Mouse (Mus musculus) brain, adult 2 months (tissue): ENCODE measurements around the gene Cuta.
"Not testable (repeated sequence)": the region's sequence is repeated elsewhere in the genome, so short reads cannot be mapped to it uniquely, and the experiment has no call there.

Experiments used
- DNase-seq: peaks from one replicate; pipeline ENCODE4 v3.0.0; 2011; ENCODE audit warnings: low read depth, low spot score

Cuta gene

DNA sequence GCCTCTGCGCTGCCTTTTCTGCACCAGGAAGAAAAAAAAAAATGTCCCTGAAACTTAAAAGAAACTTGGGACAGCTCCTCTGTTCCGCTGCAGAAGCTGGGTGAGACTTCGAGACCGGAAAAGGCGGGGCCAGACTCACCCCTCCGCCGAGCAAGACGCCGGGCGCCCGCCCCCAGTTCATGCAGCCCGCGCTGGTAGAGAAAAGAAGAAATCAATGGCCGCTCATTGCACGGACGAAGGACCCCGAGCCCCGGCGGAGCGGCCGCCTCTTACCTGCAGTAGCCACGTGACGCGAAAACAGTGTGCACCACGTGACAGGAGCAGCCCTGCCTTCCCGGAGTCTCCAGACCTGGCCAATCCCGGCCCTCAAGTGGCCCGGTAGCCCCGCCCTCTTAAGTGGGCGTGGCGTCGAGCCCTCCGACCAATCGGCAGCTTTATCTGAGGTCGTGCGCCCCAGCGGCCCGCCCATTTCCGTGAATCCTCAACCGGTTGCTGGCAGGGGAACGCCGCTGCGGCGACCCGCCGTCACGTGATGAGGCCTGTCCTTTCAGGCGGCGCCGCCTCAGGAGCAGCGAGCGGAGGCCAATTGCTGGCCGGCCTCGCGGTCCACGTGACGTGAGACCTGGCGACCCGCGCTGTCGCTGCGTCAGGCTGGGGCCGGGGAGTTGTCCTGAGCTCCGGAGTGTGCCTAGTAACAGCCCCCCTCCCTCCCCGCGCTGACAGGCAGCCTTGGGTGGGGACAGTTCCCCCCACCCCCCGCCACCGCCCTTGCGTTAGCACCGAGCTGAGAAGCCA, at the start of gene Cuta:
Gene Cuta, minus strand, starts transcription at position 392 of the 795 bp plus-strand sequence.
- DNase-seq, result peak; percentile 100

DNA sequence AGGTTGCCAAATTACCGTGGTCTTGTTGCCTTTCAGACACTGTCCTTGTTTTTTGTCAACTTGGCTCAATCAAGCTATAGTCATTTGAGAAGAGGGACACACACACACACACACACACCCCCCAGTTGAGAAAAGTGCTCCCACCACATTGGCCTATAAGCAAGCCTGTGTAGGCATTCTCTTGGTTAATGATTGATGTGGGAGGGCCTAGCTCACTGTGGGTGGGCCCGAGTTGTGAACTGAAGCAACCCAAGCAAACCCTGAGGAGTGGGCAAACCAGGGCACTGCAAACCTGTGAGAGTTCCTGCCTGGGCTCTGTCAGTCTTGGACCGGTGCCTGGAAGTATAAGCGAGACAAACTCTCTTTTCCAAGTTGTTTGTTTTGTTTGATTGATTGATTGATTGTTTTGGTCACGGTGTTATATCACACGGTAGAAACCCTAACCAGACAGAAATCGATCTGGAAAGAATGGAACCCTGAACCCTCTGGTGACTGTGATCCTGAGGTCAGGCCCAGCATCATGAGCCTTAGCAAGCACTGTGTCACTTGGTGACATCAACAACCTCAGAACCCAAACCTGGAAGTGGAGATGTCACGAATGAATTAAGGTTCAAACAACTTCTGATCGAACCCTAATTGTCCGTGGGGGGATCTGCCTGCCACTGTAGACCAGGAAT, 46.3 kb upstream of the Cuta start:
- no peak for DNase-seq

- DNase-seq, result no peak
Observed at GRCm38 (mm10) chr17:26983382-26983781, 44.0 kb upstream of the Cuta start.

DNA sequence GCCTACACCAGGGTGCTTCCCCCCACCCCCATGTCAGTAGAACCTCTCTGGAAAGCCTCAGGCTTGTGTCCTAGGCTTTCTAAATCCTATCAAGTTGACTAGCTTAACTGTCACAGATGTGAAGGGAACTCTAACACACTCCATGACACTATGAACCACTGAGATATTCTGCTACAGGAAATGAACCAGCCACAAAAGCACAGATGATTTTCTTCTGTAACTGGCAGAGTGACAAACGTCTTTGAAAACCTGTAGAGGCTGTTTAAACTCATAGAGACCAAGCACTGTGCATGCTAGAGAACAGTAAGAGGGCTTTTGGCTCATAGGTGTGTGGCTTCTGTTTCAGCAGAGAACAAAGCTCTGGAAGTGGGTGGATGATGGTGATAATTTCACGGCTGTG, 41.7 kb upstream of the Cuta start:
- DNase-seq, result no peak

DNA sequence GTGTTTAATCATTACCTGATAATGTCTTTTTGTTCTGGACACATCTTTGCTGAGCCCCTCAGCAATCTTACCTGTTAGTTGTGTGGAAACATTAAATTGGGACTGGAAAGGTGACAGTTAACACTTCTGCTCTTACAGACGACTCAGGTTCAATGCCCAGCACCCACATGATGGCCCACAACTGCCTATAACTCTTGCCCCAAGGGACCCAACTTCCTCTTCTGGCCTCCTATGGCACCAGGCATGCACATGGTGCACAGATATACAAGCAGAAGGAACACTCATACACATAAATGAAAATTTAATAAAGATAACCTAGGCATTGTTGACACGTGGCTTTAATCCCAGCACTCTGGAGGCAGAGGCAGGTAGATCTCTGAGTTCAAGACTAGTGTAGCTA, 40.1 kb upstream of the Cuta start:
- DNase-seq, result no peak

- not testable (repeated sequence) for DNase-seq
Observed at GRCm38 (mm10) chr17:26977354-26977753, 38.0 kb upstream of the Cuta start.

DNA sequence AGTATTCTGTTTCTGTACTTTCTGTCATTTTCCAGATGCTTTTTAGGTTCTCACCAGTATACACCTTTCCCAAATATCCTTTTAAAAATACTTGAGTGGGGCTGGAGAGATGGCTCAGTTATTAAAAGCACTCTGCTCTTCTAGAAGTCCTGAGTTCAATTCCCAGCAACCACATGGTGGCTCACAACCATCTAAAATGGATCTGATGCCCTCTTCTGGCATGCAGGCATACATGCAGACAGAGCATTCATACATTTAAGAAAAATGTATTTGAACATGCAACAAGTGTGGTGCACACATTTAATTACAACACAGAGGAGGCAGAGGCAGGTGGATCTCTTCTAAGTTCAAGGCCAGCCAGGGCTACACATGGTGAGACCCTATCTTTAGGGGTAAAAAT, 36.0 kb upstream of the Cuta start:
- no peak for DNase-seq

DNA sequence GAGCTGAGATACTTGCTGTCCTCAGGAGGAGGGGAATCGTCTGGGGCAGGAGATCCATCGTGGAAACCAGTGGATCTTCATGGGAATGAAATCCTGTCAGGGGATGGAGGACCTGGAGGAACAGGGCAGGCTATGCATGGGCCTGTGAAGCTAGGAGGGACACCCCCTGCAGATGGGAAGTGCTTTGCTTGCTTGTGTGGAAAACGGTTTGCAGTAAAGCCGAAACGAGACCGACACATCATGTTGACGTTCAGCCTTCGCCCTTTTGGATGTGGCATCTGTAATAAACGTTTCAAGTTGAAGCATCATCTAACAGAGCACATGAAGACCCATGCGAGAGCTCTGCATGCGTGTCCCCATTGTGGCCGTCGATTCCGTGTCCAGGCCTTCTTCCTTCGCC, 35.2 kb upstream of the Cuta start:
- no peak for DNase-seq

- peak; percentile 98 for DNase-seq
Observed at GRCm38 (mm10) chr17:26972703-26973574, 33.6 kb upstream of the Cuta start, which contains the start of gene Zbtb9. Zbtb9 (plus strand) TSS chr17:26973167.

GRCm38 (mm10) chr17:26972107-26972506, 32.7 kb upstream of the Cuta start:
- DNase-seq, result no peak

- no peak for DNase-seq
Observed at GRCm38 (mm10) chr17:26971247-26971905, 32.0 kb upstream of the Cuta start.

- DNase-seq, result no peak
Observed at GRCm38 (mm10) chr17:26970221-26970620, 30.9 kb upstream of the Cuta start.

GRCm38 (mm10) chr17:26969257-26969656, 29.9 kb upstream of the Cuta start:
- DNase-seq, result no peak

DNA sequence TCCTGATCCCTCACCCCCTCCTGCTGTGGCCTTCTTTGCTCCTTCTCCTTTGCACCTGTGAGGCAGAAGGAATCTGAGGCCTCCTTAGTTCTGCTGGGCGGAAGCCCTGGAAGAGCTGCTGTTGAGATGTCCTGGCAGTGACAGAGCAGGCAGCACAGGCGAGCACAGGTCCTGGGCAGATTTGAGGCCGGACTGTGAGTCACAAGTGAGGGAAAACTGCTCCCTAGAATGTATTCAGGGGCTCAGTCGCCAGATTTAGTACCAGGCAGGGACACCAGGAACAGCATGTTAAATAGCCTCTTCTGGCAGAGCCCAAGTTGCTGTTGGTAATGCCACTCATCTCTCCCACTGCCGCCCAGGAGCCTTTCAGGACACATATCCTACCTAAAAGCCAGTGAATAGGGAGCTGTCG, 28.8 kb upstream of the Cuta start:
- peak; percentile 75 for DNase-seq

- DNase-seq, result no peak
Observed at GRCm38 (mm10) chr17:26967477-26967876, 28.1 kb upstream of the Cuta start.

- peak; percentile 78 for DNase-seq
Observed at GRCm38 (mm10) chr17:26966993-26967392, 27.6 kb upstream of the Cuta start.

DNA sequence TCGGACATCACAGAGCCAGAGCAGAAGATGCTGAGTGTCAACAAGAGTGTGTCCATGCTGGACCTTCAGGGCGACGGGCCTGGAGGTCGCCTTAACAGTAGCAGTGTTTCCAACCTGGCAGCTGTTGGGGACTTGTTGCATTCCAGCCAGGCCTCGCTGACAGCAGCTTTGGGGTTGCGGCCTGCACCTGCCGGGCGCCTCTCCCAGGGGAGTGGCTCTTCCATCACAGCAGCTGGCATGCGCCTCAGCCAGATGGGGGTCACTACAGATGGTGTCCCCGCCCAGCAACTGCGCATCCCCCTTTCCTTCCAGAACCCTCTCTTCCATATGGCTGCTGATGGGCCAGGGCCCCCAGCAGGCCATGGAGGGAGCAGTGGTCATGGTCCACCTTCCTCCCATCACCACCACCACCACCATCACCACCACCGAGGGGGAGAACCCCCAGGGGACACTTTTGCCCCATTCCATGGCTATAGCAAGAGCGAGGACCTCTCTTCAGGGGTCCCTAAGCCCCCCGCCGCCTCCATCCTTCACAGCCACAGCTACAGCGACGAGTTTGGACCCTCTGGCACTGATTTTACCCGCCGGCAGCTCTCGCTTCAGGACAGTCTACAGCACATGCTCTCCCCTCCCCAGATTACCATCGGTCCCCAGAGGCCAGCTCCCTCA, 22.3 kb upstream of the Cuta start:
- DNase-seq, result no peak

DNA sequence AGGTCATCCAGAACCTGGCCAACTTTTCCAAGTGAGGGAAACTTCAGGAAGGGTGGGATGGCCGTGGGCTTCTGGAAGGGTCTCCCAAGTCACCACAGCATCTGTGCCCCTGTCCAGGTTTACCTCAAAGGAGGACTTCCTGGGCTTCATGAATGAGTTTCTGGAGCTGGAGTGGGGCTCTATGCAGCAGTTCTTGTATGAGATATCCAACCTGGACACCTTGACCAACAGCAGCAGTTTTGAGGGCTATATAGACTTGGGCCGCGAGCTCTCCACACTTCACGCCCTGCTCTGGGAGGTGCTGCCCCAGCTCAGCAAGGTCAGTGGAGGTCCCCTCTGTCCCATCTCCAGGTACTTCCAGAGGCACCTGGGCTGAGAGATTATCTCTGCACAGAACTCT, 20.4 kb upstream of the Cuta start:
- no peak for DNase-seq

- peak; percentile 81 for DNase-seq
Observed at GRCm38 (mm10) chr17:26958880-26959279, 19.5 kb upstream of the Cuta start.

DNA sequence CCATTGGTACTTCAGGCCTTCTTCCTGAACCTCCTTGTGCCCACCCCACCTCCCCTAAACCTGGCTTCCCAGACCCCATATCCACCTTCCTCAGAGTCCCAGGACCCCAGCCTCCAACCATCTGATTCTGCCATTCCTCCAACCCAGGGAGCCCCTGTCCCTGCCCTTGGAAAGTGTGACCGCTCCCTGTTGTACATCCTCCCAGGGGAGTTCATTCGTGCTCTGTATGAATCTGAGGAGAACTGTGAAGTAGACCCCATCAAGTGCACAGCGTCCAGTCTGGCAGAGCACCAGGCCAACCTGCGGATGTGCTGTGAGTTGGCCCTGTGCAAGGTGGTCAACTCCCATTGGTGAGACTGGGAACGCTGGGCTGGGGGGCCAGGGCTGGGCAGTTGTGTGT, 18.5 kb upstream of the Cuta start:
- no peak for DNase-seq

DNA sequence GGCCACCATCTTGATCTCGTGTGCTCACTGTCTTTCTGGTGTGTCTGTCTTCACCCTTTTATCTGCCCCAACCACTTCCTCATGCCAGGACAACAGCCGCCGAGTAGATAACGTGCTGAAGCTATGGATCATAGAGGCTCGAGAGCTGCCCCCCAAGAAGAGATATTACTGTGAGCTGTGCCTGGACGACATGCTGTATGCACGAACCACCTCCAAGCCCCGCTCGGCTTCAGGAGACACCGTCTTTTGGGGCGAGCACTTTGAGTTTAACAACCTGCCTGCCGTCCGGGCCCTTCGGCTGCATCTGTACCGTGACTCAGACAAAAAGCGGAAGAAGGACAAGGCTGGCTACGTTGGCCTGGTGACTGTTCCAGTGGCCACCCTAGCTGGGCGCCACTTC, 17.5 kb upstream of the Cuta start:
- no peak for DNase-seq
